Mouse (Mus musculus) layer of hippocampus, adult 18-20 months (tissue): ENCODE measurements around the gene Arhgef39. TPM values are rescaled to one million over a fixed set of nuclear protein-coding genes. Genes with fewer than 3 reads are reported as not detected.

Source experiments
- DNase-seq, 2 experiments: peaks; one replicate each; pipeline ENCODE4 v3.0.0; 2022; ENCODE audit warnings: low spot score in 2 of 2
- long read RNA-seq: library from polyadenylated mRNA; stranded (forward); transcript quantifications from one replicate; pipeline ENCODE4 v2.0.0, GENCODE M21; 2021
- total RNA-seq, 2 experiments: library from RNA; stranded (reverse); gene quantifications; 2 replicates each; pipeline ENCODE4 v1.2.3; 2021

The Arhgef39 gene
- total RNA-seq, result not detected
- long read RNA-seq, result 0 reads

DNA sequence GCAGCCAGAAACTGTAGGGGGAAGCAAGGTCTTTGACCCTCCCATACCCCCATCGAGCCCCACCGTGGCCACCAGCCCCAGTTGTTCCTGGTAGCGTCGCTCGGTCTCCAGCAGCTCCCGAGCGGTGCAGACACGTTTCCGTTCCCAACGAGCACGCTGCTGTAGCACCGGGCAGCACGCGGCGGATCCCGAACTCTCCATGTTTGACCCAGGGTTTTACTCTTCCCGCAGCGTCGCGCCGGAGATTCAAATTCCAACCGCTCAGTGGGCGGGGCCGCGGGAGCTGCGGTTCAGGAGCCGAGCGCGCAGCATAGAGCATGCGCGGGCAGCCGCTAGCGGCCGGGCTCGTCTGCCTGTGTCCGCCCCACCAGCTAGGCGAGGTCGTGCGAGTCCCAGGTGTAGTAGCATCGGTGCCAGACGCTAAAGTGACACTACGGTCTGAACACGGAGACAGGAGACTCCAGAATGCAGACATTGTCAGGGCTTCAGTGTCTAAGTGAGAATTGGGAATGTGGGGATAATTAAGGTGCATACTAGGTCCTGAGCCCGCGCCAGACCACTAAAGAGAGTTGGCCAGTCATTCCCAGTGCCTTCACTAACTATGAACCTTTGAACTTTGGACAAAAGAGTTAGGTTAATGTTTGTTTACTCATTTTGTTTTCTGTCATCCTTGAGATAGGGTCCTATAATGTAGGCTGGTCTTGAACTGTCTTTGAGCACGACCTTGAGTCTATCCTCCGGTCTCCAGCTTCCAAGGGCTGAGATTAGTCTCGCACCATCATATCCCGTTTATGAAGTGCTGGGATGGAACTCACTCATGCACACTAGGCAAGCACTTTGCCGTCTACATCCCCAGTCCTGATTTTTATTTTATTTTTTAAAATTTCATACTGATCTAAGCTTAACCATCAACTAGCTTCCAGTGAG is at the start of gene Arhgef39:
Arhgef39 (minus strand) TSS at position 289 of the 927 bp plus-strand sequence.
- DNase-seq, result peak; percentile 46 to 69

DNA sequence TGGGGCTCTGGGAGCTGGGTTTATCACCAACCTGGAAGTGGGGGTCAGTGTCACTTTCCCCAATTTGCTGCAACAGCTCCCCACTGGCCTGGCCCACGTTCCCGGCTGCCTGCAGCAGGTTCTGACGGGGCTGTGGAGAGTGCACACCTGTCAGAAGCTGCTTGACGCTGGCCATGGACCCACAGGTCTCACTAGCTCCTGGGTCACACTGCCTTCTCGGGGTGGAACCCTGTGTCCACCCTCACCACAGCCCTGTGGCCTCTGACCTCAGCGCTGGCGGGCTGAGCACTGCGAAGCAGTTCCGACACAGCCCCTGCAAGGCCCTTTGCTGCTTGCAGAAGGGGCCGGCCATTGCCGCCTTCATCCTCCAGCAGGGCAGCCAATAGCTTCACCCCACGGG is 49.6 kb upstream of the Arhgef39 start:
- no peak for DNase-seq

DNA sequence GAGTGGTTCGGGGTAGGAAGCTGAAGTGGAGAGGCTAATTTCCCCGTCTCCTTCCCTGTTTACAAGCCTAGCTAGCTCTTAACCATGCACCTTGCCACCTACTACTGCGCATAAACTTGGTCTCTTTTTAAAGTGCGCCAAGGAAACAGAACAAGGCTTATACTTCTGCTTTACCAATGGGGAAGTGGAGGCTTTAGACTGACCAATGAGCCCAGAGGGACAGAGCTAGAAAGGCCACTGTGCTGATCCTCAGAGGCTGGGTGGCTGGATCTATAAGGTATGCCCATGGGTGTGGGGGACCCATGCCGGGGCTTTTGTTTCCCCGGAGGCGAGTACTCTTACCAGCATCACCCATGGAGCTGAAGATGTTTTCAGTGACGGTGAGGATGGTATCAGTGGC is 47.7 kb upstream of the Arhgef39 start:
- no peak for DNase-seq

DNA sequence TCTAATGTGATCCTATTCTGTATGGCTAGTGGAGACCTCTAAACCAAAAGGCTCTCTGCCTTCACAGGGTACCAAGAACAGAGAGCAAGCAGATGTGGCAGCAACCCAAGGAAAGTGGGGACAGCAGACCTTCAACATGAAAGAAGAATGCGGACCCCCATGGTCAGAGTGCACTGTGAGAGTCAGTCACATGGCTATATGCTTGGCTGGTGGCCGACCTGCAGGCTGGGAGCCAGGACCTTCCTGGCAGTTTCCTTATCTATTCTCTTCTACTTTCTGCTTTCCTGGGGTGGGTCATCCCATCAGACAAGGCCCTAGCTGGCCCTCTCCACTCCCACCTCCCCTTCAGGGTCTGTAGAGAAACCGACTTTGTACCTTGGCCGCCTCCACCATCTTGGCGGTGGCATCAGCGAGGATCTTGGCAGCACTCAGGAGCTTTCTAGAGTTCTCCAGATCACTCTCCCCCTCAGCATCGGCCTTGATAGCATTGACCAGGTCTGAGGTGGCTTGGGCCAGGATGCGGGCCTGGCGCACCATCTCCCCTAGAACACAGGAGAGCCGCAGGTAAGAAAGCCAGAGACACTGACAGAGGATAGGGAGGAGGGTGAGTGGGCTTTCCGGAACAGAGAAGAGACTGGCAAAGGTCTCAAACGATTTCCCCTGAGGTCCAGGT is 47.0 kb upstream of the Arhgef39 start:
- no peak for DNase-seq

DNA sequence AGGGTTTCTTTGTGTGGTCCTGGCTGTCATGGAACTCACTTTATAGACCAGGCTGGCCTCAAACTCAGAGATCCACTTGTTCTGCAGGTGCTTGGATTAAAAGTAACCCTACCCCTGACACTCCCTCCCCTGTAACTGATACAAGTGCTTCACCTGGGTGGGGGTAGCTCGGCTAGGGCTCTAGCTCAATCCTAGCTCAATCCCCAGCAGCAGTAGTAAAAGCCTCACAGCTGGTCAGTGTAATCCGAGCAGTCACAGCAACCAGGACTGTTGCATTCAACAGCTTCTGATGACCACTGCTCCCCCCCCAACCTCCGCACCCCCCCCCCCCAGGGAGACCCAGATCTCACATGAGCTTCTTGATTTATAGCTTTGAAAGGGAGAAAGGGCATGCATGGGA is 42.5 kb upstream of the Arhgef39 start:
- no peak for DNase-seq

DNA sequence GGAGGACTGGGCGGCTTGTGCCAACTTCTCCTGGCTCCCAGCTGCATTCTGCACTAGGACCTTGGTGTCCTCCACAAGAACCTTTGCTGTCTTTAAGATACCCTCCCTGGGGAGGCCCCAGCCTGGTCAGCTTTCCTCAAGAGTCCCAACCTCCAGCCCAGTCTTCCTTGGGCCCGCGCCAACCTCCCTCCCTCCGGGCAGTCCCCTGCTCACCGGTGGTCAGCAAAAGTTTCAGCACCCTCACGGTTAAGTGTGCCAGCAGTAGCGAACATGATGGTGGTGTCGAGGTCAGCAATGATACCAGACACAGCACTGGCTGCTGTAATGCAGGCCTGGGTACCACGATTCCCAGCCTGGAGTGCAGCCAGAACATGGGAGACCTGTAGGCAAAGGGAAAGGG is 36.5 kb upstream of the Arhgef39 start:
- DNase-seq, result no peak

DNA sequence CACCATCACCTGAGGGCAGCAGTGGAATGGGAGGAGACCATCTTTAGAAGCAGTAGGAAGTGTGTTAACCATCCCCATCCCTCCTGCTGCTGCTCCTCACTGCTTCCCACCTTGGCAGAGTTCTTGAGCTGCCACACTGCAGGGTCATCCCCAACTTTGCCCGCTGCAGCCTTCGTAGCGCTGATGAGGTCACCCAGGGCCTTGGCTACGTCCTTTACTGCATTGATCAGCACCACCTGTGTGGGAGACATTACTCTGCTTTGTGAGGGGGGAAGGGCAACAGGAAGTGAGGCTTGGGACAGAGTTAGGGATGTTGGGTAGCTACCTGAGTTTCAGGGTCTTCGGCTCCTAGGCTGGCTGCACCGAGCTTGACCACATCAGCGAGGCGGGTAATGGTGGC is 36.1 kb upstream of the Arhgef39 start:
- DNase-seq, result no peak

DNA sequence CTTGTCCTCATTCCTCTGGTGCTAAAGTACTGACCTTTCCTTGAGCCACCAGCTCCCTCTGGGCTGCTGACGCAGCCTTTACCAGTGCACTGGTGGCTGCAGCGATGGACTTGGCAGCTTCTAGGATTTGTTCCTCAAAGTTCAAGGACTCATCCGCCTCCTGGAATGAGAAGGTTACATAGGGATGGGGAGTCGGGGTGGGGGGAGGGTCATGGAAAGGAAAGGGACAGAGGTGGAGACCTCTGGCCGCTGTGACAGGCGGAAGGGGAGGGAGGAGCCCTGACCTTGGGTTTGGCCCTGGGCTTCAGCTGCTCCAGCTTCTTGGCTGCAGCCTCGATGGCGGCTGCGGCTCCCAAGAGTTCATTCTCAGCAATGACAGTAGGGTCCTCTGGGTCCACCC is 33.8 kb upstream of the Arhgef39 start:
- DNase-seq, result no peak

DNA sequence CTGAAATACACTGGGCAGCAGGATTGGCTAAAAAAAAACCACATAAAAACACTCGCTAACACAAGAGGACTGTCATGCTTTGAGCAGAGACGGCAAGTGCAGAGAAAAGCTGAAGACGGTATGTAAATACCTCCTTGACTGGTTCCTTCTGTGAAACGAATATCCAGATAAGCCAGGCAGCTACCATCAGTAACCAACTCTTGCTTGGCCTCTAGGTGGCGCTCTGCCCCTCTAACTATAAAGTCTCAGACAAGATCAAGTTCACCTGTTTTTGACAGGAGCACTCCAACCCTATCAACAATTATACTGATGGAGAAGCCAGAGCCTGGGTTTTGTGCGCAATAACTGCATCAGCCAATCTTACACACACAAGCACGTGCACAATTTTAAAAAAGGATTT is 31.1 kb upstream of the Arhgef39 start:
- peak; percentile 51 to 83 for DNase-seq

DNA sequence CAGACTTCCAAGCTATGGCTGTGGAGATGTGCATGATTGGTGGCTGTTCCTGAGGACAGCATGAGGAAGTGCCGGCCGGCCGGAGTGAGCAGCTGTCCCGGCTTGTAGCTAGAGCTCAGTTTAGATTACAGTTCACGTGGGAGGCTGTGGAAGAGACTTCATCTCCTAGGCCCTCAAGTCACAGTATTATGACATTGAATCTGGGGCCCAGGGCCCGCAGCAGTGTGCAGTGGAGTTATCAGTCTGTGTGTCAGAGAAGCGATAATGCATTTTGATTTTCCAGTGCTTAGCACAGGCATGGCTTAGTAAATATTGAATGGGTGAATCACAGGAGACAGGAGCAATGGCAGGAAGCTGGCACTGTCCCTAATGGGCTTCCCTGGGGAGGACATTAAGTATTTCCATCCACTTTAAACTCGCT is 30.6 kb upstream of the Arhgef39 start:
- DNase-seq, result no peak

DNA sequence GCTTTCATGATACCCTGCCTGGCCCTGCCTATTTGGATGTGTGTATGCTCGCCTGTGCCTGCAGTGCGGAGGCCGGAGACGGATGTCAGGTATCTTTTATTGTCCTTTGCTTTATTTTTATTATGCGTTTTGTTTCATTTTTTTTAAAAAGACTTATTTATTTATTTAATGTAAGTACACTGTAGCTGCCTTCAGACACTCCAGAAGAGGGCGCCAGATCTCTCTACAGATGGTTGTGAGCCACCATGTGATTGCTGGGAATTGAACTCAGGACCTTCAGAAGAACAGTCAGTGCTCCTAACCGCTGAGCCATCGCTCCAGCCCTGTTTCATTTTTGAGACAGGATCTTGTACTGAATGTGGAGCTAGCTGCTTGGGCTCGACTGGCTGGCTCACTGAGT is 29.0 kb upstream of the Arhgef39 start:
- DNase-seq, result no peak

DNA sequence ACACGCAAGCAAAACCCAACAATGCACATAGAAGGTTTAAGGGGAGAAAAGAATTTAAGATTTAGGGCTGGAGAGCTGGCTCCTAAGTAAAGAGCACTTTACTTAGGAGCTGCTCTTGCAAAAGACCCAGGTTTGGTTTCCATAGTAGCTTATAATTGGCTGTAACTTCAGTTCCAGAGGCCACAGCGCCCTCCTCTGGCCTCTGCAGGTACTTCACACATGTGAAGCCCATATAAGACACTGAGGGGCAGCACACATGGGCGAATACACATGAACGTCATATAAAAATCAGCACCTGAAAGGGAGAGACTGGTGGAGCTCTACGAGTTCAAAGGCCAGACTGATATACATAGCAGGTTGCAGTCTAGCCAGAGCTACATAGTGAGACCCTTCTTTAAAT is 28.4 kb upstream of the Arhgef39 start:
- no peak for DNase-seq

DNA sequence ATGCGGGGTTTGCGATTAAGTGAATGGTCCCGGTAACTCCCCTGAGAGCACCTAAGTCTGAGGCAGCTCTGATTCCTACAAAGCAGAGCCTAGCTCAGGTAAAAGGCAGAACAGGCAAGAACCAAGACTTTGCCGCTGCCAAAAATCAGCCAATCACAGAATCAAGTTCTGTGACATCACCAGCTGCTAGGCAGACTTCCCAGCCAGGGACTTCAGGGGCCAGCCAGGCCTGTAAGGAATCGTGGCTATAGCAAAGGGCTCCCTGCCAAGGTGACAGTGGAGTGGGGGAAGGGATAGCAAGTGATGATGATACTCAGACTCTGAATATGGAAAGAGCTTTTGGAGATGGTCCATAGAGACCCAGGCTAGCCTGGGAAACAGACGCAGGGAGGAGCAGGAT is 20.5 kb upstream of the Arhgef39 start:
- DNase-seq, result peak; percentile 76 to 90

DNA sequence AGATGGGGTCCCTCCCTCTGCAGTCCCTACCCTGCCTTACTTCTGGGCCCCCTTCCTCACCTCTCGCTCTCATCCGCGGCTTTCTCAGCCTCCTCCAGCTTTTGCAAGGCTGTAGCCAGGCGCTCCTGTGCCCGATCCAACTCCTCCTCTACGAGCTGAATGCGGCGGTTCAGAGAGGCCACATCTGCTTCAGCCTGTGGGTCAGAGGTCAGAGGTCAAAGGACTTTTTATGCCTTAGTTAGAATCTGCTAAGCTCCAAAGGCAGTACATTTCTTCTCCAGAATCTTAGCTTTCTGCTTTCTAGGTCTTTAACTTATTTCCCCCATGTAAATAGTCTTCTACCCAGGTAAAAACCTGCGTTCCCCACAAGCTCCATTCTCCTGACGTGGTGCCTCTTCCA is 20.1 kb upstream of the Arhgef39 start:
- DNase-seq, result no peak

DNA sequence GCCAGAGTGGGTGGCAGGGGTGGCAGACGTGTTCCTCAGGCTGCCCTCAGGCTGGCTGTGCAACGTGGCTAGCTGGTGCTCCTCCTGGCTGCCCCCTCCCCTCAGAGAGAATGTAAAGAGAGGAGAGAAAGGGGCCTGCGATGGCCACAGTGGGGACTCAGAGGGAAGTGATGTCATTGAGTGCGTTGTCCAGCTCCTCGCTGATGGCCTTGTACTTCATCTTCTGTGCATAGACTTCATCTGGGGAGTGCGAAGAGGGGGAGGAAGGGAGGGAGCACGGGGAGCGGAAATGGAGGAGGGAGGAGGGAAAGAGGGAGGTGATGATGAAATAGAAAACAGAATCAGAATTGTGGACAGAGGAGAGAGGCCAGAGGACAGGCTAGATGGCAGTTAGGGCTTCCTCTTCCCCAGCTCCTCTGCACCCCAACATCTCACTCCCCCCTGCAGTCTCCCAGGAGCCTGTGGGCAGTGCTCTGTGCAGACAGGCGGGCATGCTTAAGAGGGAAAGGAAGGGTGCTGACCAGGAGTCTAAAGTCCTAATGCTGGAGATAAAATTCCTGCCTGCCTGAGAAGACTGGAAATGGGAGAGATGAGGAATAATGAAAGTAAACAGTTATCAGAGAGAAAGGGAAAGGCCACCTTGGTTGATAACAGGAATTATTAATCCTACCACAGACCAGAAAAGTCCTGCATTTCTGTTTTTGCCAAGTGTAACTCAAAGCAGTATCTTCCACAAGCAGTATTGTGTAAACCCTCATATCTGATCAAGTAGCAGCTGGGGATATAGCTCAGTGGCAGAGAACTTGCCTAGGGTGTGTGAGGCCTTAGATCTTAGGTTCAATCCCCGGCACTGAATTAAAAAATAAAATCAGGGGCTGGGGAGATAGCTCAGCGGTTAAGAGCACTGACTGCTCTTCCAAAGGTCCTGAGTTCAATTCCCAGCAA is 16.5 kb upstream of the Arhgef39 start:
- DNase-seq, result no peak

DNA sequence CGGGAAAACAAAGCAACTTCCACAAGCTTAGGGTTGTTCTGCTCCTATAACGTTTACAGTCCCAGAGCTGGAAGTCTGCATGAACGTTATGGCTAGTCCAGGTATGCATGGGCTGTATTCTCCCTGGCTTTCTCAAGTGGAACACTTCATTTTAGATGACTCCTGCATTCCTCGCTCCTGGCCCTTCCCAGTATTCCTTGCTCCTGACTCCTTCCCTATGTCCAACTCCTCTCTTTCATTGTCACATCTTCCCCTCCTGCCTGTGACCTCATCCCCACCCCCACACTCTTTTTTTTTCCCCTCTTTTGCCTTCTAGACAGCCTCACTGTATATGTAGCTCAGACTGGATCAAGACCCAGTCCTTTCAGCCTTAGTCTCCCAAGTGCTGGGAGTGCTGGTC is 14.3 kb upstream of the Arhgef39 start:
- DNase-seq, result no peak

DNA sequence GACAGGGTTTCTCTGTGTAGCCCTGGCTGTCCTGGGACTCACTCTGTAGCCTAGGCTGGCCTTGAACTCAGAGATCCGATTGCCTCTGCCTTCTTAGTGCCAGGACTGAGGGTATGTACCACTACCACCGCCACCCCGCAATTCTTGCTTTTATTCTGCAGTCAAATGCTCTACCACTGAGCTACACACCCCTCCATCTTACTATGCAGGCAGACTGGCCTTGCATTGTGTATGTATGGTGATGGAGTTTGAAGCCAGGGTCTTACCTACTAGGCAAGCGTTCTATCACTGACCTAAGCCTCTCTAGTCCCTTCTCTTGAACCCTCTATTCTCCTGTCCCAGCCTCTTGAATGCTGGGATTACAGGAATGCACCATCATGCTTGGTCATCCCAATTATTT is 13.8 kb upstream of the Arhgef39 start:
- DNase-seq, result no peak

DNA sequence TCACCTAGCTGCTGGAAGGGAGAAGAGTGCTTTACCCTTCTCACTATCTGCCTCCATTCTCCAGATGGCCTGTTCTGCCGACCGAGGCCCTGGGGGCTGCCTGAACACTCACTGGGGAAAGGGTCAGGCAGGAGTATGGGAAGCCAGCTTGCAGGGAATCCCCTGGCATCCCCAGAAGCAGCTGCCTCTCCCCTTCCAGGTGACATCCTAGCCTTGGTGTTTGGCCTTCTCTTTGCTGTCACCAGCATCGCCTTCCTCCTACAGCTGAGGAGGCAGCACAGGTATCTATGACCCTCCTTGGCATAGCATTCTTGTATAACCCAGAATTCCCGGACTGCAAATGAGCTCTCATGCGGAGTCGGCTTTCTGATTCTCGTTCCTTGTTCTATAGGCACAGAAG is 13.2 kb upstream of the Arhgef39 start:
- DNase-seq, result no peak

DNA sequence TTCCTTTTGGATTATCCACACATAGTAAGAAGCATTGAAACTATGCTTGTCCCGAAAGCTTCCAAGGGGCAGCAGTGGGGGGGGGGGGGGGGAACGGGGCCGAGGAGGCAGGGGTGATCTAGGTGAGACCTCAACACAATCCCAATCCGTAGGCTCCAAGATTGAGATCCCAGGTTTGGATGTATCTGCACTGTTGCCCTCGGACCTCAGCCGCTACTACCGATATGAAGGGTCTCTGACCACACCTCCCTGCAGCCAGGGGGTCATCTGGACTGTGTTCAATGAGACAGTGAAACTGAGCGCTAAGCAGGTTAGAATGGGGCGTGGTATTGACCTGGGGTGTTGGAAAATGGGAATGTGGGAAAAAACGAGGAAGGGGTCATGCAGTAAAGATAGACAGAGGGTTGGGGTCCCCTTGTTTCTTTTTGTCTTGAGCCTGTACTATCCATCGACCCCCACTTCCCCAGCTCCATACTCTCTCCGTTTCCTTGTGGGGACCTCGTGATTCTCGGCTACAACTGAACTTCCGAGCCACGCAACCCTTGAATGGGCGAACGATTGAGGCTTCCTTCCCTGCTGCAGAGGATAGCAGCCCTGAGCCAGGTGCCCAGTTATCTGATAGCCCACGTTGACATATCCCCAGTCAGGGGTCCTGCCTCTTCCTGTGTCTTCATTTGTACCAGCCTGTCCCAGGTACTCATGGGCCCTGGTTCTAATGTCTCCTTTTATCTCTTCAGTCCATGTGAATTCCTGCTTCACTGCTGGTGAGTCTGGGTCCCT is 12.4 kb upstream of the Arhgef39 start:
- DNase-seq, result no peak

DNA sequence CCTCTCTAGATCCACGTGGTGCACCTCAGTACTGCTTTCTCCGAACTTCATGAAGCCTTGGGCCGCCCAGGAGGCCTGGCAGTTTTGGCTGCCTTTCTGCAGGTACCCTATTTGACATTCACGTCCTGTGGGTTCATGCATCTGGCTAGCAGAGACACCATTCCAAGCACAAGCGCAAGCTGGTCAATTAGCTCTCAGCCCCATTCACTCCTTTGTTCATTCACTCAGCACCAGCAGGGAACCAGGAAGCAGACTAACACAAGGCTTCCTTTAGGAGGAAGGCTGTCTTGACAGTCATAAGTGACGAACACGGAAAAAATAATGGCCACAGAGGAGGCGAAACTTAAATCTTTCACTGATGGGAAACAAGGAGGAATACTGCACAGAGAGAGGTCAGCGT is 9.6 kb upstream of the Arhgef39 start:
- no peak for DNase-seq

DNA sequence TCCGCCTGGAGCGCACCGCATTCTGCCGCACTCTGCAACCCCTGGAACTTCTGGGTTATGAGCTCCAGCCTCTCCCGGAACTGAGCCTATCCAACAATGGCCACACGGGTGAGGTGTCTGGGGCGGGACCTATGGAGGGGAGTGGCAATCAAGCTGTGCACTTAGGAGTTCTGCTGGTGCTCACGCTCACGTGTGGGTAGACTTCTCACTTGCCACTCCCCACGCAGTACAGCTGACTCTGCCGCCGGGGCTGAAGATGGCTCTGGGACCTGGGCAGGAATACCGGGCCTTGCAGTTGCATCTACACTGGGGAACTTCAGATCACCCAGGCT is 9.1 kb upstream of the Arhgef39 start:
- DNase-seq, result no peak
